Mouse (Mus musculus) E14TG2a.4 (cell line): ENCODE measurements at regions not wholly inside any gene's neighbourhood (a gene's known extent, or its start where the extent isn't known, plus 50 kb on each side); places are given as distances from the start of the nearest gene placed in this dataset.
"Not testable (repeated sequence)": the region's sequence is repeated elsewhere in the genome, so short reads cannot be mapped to it uniquely, and the experiment has no call there.

Experiments
- CTCF ChIP-seq: conservative IDR thresholded peaks from 2 replicates; pipeline ENCODE4 v1.5.1; 2014; ENCODE audit warnings: low read length
- NANOG ChIP-seq: IDR thresholded peaks from 2 replicates; pipeline ENCODE4 v1.6.1; 2014; ENCODE audit warnings: borderline replicate concordance, low read length, mixed read lengths

DNA sequence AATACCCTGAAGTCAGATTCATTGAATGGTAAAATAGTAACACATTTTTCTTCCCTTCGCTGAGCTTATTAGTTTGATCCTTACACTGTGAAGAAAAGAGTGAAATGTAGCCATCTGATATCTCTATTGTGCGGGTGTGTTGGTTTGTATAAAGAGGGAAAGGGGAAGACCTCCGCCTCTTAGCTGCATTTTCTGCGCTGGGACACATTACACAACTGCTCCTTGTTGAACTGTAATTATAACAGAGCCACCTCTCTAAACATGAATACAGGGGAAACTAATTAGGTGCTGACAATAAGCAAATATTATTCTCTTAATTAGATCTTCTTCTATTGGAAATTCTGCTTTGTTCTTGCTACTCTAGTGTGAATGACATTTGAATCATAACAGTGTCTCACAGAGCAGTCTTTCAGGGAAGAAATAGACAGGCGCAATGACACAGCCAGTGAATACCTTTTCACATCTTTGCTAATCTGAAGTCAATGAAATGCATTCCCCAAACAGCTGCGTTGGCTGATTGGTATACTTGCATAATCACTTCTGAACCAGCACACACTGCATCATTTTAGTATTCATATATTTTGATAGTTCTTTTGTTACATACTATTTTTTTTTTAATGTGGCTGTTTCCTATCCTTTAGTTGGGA lies 263.1 kb upstream of the Cdh8 start:
- TF ChIP-seq CTCF, NANOG: not testable (repeated sequence)
